Mouse (Mus musculus) CH12.LX (cell line): ENCODE data around the gene Fam234b. TPM values are rescaled to one million over a fixed set of nuclear protein-coding genes. Genes with fewer than 3 reads are reported as not detected.

ENCODE experiments used
- polyA plus RNA-seq: library from polyadenylated mRNA; unstranded; fragments of >175 nt; gene quantifications from 2 replicates; pipeline ENCODE4 v1.2.1, GENCODE M21; 2012; ENCODE audit warnings: low read depth; ENCODE audit not compliant: insufficient read length
- total RNA-seq, 2 experiments: library from RNA; depleted of rRNA; stranded (reverse); fragments of 300-350 nt in 1 of 2; fragments of >200 nt in 1 of 2; gene quantifications; 2 replicates each; pipeline ENCODE4 v1.2.3; 2012 to 2014

Fam234b gene
- total and polyA plus RNA-seq, 3 experiments = 0.04 to 0.76 (median 0.20) TPM

Other genes starting within 250 kb of the Fam234b start
- gene Apold1, start 216.3 kb upstream of the Fam234b start, total RNA-seq (2012; rRNA removed) = 1.4 and 2.7 TPM in 2 replicates
- 2.8 and 3.1 TPM in 2 replicates for gene Apold1, start 216.3 kb upstream of the Fam234b start, total RNA-seq (2014; rRNA removed)
- gene Apold1, start 216.3 kb upstream of the Fam234b start, polyA plus RNA-seq = 1.0 and 1.1 TPM in 2 replicates
- 82.6 and 91.9 TPM in 2 replicates for gene Ddx47, start 186.4 kb upstream of the Fam234b start, total RNA-seq (2012; rRNA removed)
- 57.8 and 61.4 TPM in 2 replicates for gene Ddx47, start 186.4 kb upstream of the Fam234b start, total RNA-seq (2014; rRNA removed)
- 110 and 132 TPM in 2 replicates for gene Ddx47, start 186.4 kb upstream of the Fam234b start, polyA plus RNA-seq
- 0.08 TPM in 1 of 2 replicates, not detected in the other for gene Gprc5a, start 132.3 kb upstream of the Fam234b start, total RNA-seq (2012; rRNA removed)
- not detected in 2 replicates for gene Gprc5a, start 132.3 kb upstream of the Fam234b start, total RNA-seq (2014; rRNA removed)
- 0.59 and 0.65 TPM in 2 replicates for gene Gprc5a, start 132.3 kb upstream of the Fam234b start, polyA plus RNA-seq
- gene Gprc5d, start 79.7 kb upstream of the Fam234b start, total RNA-seq (2012; rRNA removed) = not detected in 2 replicates
- gene Gprc5d, start 79.7 kb upstream of the Fam234b start, total RNA-seq (2014; rRNA removed) = not detected in 2 replicates
- not detected in 2 replicates for gene Gprc5d, start 79.7 kb upstream of the Fam234b start, polyA plus RNA-seq
- not detected in 2 replicates for gene Hebp1, start within 50 bp of the Fam234b start, total RNA-seq (2012; rRNA removed)
- gene Hebp1, start within 50 bp of the Fam234b start, total RNA-seq (2014; rRNA removed) = not detected in 2 replicates
- not detected in 2 replicates for gene Hebp1, start within 50 bp of the Fam234b start, polyA plus RNA-seq
- not detected in 2 replicates for gene Gsg1, start 56.4 kb downstream of the Fam234b start, total RNA-seq (2012; rRNA removed)
- not detected in 2 replicates for gene Gsg1, start 56.4 kb downstream of the Fam234b start, total RNA-seq (2014; rRNA removed)
- gene Gsg1, start 56.4 kb downstream of the Fam234b start, polyA plus RNA-seq = not detected in 2 replicates
- not detected in 2 replicates for gene Pbp2, start 112.4 kb downstream of the Fam234b start, total RNA-seq (2012; rRNA removed)
- gene Pbp2, start 112.4 kb downstream of the Fam234b start, total RNA-seq (2014; rRNA removed) = not detected in 2 replicates
- not detected in 2 replicates for gene Pbp2, start 112.4 kb downstream of the Fam234b start, polyA plus RNA-seq
- 1.9 and 2.5 TPM in 2 replicates for gene Emp1, start 164.6 kb downstream of the Fam234b start, total RNA-seq (2012; rRNA removed)
- gene Emp1, start 164.6 kb downstream of the Fam234b start, total RNA-seq (2014; rRNA removed) = 11.3 and 14.6 TPM in 2 replicates
- gene Emp1, start 164.6 kb downstream of the Fam234b start, polyA plus RNA-seq = 6.4 and 7.0 TPM in 2 replicates